Comparison of ENCODE assay signal across 8 mouse cellular contexts in the genomic region with DNA sequence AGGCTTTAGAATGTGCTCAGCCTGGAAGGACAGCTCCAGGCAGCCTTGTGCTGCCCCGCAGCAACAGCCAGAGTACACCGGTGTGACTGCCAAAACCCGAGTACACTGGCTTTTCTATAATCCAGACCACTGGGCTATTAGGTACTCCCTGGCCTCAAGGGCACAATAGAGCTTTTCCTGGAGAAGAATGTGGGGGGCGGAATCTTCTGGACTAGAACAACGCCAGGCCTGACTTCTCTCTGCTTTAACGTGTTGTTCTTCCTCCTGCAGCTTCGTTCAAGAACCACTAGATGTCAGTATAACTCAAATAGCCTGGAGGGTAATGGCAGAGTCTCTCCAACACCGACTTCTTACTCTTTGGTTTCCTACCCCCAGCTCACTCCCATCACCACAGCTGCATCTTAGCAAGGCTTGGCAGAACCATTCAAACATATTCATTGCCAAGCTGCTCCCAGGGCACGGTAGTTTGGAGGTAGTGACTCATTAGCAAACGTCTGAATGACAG.
DNase-seq lines count a peak whose midpoint lies in the region; ATAC-seq and TF ChIP-seq lines count a peak whose summit lies in the region.

No protein-coding gene starts in this region.

- H3K4me1 ChIP-seq in ES-E14 (ENCODE audit: control insufficient read depth in 2 of 2, insufficient read depth in 2 of 2, low read length in 2 of 2, poor library complexity in 1 of 2), result no peaks in the 10 kb centered on the region
- no peaks in the 10 kb centered on the region for H3K4me1 ChIP-seq in forebrain, embryonic 11.5 days (replicated peaks; ENCODE audit: control insufficient read depth, insufficient read depth, low read length)
- H3K4me1 ChIP-seq in heart, postnatal 0 days (ENCODE audit: control insufficient read depth, insufficient read depth), result peaks cover 23% of the 10 kb centered on the region
- peaks cover 3% of the 10 kb centered on the region; the same call in 1 of the 2 replicates for H3K4me1 ChIP-seq in neural tube, embryonic 13.5 days (replicated peaks)

- no peak for TF ChIP-seq EP300 in heart, postnatal 0 days (IDR thresholded peaks at IDR 0.05; ENCODE audit: low read depth)

- no peaks in the 10 kb centered on the region for H3K36me3 ChIP-seq in ES-E14 (ENCODE audit: control insufficient read depth, insufficient read depth, low read length, poor library complexity, severe bottlenecking)
- no peaks in the 10 kb centered on the region for H3K36me3 ChIP-seq in forebrain, embryonic 11.5 days (ENCODE audit: control insufficient read depth, insufficient read depth, low read length)
- H3K36me3 ChIP-seq in heart, postnatal 0 days (replicated peaks; ENCODE audit: control insufficient read depth, insufficient read depth, low read length), result no peaks in the 10 kb centered on the region
- peaks cover 11% of the 10 kb centered on the region for H3K36me3 ChIP-seq in neural tube, embryonic 13.5 days

- no peak overlapping the region for H3K27ac ChIP-seq in ES-E14 (ENCODE audit: insufficient read depth, low read depth, low read length, poor library complexity, severe bottlenecking)
- no peak overlapping the region for H3K27ac ChIP-seq in forebrain, embryonic 11.5 days (ENCODE audit: low read depth, low read length)
- no peak overlapping the region; the same call in 1 of the 2 replicates for H3K27ac ChIP-seq in heart, postnatal 0 days (ENCODE audit: low read depth)
- no peak overlapping the region for H3K27ac ChIP-seq in neural tube, embryonic 13.5 days (replicated peaks)

- in situ Hi-C loops in ES-E14 (cut with MboI; ENCODE audit: low sequenced_read_pairs in 2 of 2, unreplicated experiment in 2 of 2), result no loop called here

- ATAC-seq in forebrain, embryonic 11.5 days (replicated peaks; ENCODE audit: low FRiP score), result peak; percentile 84
- ATAC-seq in heart, postnatal 0 days (ENCODE audit: insufficient read depth, low read depth), result peak; percentile 88
- ATAC-seq in neural tube, embryonic 13.5 days (ENCODE audit: low read depth), result peak; percentile 89

- 12% methylated on average over 10 of the region's 10 CpGs for WGBS in forebrain, embryonic 11.5 days
- 10% methylated on average over 10 of the region's 10 CpGs for WGBS in heart, postnatal 0 days
- WGBS in neural tube, embryonic 13.5 days, result 10% methylated on average over 10 of the region's 10 CpGs

- peak; percentile 65 for DNase-seq in ES-E14 (ENCODE audit: low read depth, low spot score)
- peak; percentile 19 for DNase-seq in c-Kit-positive CD71-positive TER-119-negative erythroid progenitor cells, embryonic 14.5 days (ENCODE audit: low read depth)
- DNase-seq in forebrain, embryonic 11.5 days (ENCODE audit: low spot score), result peak; percentile 57
- DNase-seq in heart, postnatal 0 days (ENCODE audit: low spot score), result peak; percentile 95
- peak; percentile 40 for DNase-seq in kidney, postnatal 10 days
- DNase-seq in lung, adult 18-20 months, result peak; percentile 12 to 18
- DNase-seq in yolk sac, embryonic 10.5 days (ENCODE audit: low spot score), result peak; percentile 40

- H3K4me2 ChIP-seq in forebrain, embryonic 11.5 days (ENCODE audit: low read depth, low read length, severe bottlenecking), result no peak overlapping the region
- H3K4me2 ChIP-seq in heart, postnatal 0 days (ENCODE audit: low read depth, low read length), result peak overlapping the region; percentile 37
- no peak overlapping the region for H3K4me2 ChIP-seq in neural tube, embryonic 13.5 days

- H3K27me3 ChIP-seq in forebrain, embryonic 11.5 days (ENCODE audit: control insufficient read depth, insufficient read depth, low read length), result no peaks in the 10 kb centered on the region
- H3K27me3 ChIP-seq in heart, postnatal 0 days (ENCODE audit: control insufficient read depth, insufficient read depth, low read length), result no peaks in the 10 kb centered on the region
- H3K27me3 ChIP-seq in neural tube, embryonic 13.5 days, result no peaks in the 10 kb centered on the region

- TF ChIP-seq CTCF in heart, postnatal 0 days (IDR thresholded peaks at IDR 0.05; ENCODE audit: low read depth), result peak; percentile 96

- H3K9me3 ChIP-seq in ES-E14 (ENCODE audit: control insufficient read depth, insufficient read depth, low read depth, low read length), result no peaks in the 10 kb centered on the region
- no peaks in the 10 kb centered on the region for H3K9me3 ChIP-seq in forebrain, embryonic 11.5 days (ENCODE audit: control insufficient read depth, low read length)
- no peaks in the 10 kb centered on the region for H3K9me3 ChIP-seq in heart, postnatal 0 days (replicated peaks; ENCODE audit: control insufficient read depth, low read length)
- no peaks in the 10 kb centered on the region for H3K9me3 ChIP-seq in neural tube, embryonic 13.5 days

- no peak overlapping the region for H3K4me3 ChIP-seq in ES-E14 (ENCODE audit: insufficient read depth in 1 of 2, low read depth in 1 of 2, low read length in 2 of 2, poor library complexity in 1 of 2, severe bottlenecking in 1 of 2)
- no peak overlapping the region for H3K4me3 ChIP-seq in forebrain, embryonic 11.5 days (ENCODE audit: low read depth, low read length)
- H3K4me3 ChIP-seq in heart, postnatal 0 days (ENCODE audit: low read depth, low read length), result no peak overlapping the region; the same call in 1 of the 2 replicates
- no peak overlapping the region for H3K4me3 ChIP-seq in neural tube, embryonic 13.5 days

- no peak overlapping the region for H3K9ac ChIP-seq in ES-E14 (ENCODE audit: insufficient read depth, low read depth, low read length, poor library complexity, severe bottlenecking)
- no peak overlapping the region for H3K9ac ChIP-seq in forebrain, embryonic 11.5 days (ENCODE audit: low read length)
- H3K9ac ChIP-seq in heart, postnatal 0 days (replicated peaks; ENCODE audit: low read depth, low read length), result no peak overlapping the region; the same call in 1 of the 2 replicates
- 0 out of 2 replicates have a peak overlapping the region, but pooled peaks have one; percentile 9 for H3K9ac ChIP-seq in neural tube, embryonic 13.5 days

TF ChIP-seq in ES-E14, 5 proteins besides CTCF, POLR2A, EP300 and RAD21:
- TF ChIP-seq MAFK (IDR thresholded peaks at IDR 0.05; ENCODE audit: insufficient read depth, low read depth, low read length), result no peak
- TF ChIP-seq CHD2 (IDR thresholded peaks at IDR 0.05; ENCODE audit: low read depth, low read length), result no peak
- TF ChIP-seq ZC3H11A (IDR thresholded peaks at IDR 0.05; ENCODE audit: borderline replicate concordance, low read depth, low read length), result peak; percentile 68

Comparison
In these comparisons a context has a peak if more than half of its experiments do, and no peak if none do; other contexts are left out.
1. DNase-seq: peak in every context shown above with its lines; median percentile 95 in heart, postnatal 0 days; 65 in ES-E14; 57 in forebrain, embryonic 11.5 days; 40 in kidney, postnatal 10 days; 40 in yolk sac, embryonic 10.5 days; 19 in c-Kit-positive CD71-positive TER-119-negative erythroid progenitor cells, embryonic 14.5 days; 15 in lung, adult 18-20 months.